Mouse (Mus musculus): ENCODE results near the gene Nup210. TPM values are rescaled to one million over a fixed set of nuclear protein-coding genes. Genes with fewer than 3 reads are reported as not detected.

Nup210 gene
- polyA plus RNA-seq, 2 experiments = 12.6 to 18.9 TPM

DNA sequence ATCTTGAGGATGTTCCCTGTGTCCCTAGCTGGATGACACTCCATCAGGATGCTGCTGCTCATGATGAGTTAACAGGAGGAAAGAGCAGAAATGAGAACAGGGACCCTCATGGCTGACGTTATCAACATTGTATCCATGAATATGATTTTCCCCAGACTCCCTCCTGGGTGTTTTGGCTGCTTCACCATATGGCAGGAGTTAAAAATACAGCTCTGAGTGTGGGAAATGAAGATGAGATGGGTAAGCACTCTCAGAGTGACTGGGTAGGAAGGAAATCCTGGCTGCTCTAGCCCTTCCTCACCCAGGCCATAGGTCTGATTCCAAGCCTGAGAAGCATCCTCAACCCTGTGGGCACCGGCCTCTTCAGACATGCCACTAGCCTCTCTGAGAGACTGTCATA, 142.3 kb downstream of the Nup210 start:
- Histone ChIP-seq H3K36me3 (ENCODE audit: control insufficient read depth, insufficient read depth, low read length) (no peaks in the 10 kb centered on the region), H3K4me2 (replicated peaks; ENCODE audit: low read depth, low read length, severe bottlenecking) (no peak overlapping the region), H3K9me3 (ENCODE audit: control insufficient read depth, low read length) (no peaks in the 10 kb centered on the region), H3K4me3 (replicated peaks; ENCODE audit: low read length) (no peak overlapping the region), H3K9ac (ENCODE audit: low read depth, low read length, severe bottlenecking) (no peak overlapping the region), H3K27me3 (ENCODE audit: control insufficient read depth, insufficient read depth, low read length) (no peaks in the 10 kb centered on the region), H3K4me1 (ENCODE audit: control insufficient read depth, insufficient read depth, low read length) (0 out of 2 replicates have a peak, but pooled peaks cover 3% of the 10 kb centered on the region), H3K27ac (replicated peaks; ENCODE audit: low read depth, low read length) (no peak overlapping the region)
- WGBS = 89% methylated on average over 2 of the region's 2 CpGs
- TF ChIP-seq POLR2A (IDR thresholded peaks at IDR 0.05; ENCODE audit: borderline replicate concordance, extremely low read depth, insufficient read depth, insufficient read length) = no peak
- DNase-seq (ENCODE audit: low spot score) (no peak), ATAC-seq (ENCODE audit: low FRiP score, low read depth) (no peak)

DNA sequence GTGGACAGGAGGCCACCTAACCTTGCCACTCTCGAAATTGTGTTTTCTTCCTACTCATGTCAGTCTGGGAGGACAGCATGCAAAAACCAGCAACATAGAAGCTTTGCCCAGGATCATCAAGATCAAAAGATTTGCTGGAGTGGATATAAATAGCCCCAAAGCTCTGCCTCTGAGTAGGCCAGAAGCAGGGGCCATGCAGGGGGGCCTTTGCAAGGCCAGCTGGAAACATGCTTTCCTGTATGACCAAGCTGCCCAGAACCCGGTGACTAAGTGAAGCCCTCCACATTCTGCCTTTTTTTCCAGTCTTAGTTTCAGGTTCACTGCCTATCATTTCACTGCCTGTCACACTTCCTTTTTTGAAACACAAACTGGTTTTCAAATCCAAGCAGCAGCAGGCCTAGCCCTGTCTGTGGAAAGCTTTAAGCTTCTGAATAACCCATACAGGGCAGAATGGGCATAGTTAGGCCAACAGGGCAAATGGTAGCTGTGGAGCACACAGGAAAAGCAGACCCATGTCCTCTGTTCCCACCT, 147.2 kb downstream of the Nup210 start:
- ATAC-seq (ENCODE audit: low FRiP score, low read depth) = no peak
- 0 out of 2 replicates have a peak overlapping the region, but pooled peaks have one; percentile 1 for H3K27ac ChIP-seq (replicated peaks; ENCODE audit: low read depth, low read length)
- 44% methylated on average over 2 of the region's 2 CpGs for WGBS

More for the DNA sequence above, 147.2 kb downstream of the Nup210 start:
- Histone ChIP-seq H3K9me3 (ENCODE audit: control insufficient read depth, low read length) (no peaks in the 10 kb centered on the region), H3K36me3 (ENCODE audit: control insufficient read depth, insufficient read depth, low read length) (no peaks in the 10 kb centered on the region), H3K27me3 (ENCODE audit: control insufficient read depth, insufficient read depth, low read length) (no peaks in the 10 kb centered on the region), H3K9ac (ENCODE audit: low read depth, low read length, severe bottlenecking) (no peak overlapping the region), H3K4me2 (replicated peaks; ENCODE audit: low read depth, low read length, severe bottlenecking) (no peak overlapping the region), H3K4me1 (ENCODE audit: control insufficient read depth, insufficient read depth, low read length) (peaks cover 8% of the 10 kb centered on the region; the same call in 1 of the 2 replicates), H3K4me3 (replicated peaks; ENCODE audit: low read length) (no peak overlapping the region)
- DNase-seq (ENCODE audit: low spot score) = no peak
- no peak for TF ChIP-seq POLR2A (IDR thresholded peaks at IDR 0.05; ENCODE audit: borderline replicate concordance, extremely low read depth, insufficient read depth, insufficient read length)

Other genes with a start within 250 kb of the Nup210 start
- 58.2 and 80.2 TPM in 2 replicates for gene Iqsec1, start 128.1 kb downstream of the Nup210 start, polyA plus RNA-seq (2012; rRNA removed)
- 17.3 and 20.6 TPM in 2 replicates for gene Iqsec1, start 128.1 kb downstream of the Nup210 start, polyA plus RNA-seq (2014; fragmentation: Nextera tagmentation; extraction: Ambion mirVana)
- 43.9 and 46.0 TPM in 2 replicates for gene Hdac11, start 39.8 kb upstream of the Nup210 start, polyA plus RNA-seq (2012; rRNA removed)
- 18.1 and 18.5 TPM in 2 replicates for gene Hdac11, start 39.8 kb upstream of the Nup210 start, polyA plus RNA-seq (2014; fragmentation: Nextera tagmentation; extraction: Ambion mirVana)
- gene Fbln2, start 95.6 kb upstream of the Nup210 start, polyA plus RNA-seq (2012; rRNA removed) = 294 and 404 TPM in 2 replicates
- 219 and 254 TPM in 2 replicates for gene Fbln2, start 95.6 kb upstream of the Nup210 start, polyA plus RNA-seq (2014; fragmentation: Nextera tagmentation; extraction: Ambion mirVana)

Data from limb, embryonic 14.5 days (tissue).